Mouse (Mus musculus) frontal cortex, postnatal 14 days (tissue): ENCODE data around the gene Tap1.

Experiments
- DNase-seq, 2 experiments: peaks; one replicate each; pipeline ENCODE4 v3.0.0; 2022; ENCODE audit warnings: low spot score in 2 of 2

Gene Tap1

GRCm38 (mm10) chr17:34234926-34235325 lies 47.6 kb downstream of the Tap1 start:
- DNase-seq: peak; percentile 36 to 65

GRCm38 (mm10) chr17:34236691-34237090 lies 49.3 kb downstream of the Tap1 start:
- DNase-seq: no peak

DNA sequence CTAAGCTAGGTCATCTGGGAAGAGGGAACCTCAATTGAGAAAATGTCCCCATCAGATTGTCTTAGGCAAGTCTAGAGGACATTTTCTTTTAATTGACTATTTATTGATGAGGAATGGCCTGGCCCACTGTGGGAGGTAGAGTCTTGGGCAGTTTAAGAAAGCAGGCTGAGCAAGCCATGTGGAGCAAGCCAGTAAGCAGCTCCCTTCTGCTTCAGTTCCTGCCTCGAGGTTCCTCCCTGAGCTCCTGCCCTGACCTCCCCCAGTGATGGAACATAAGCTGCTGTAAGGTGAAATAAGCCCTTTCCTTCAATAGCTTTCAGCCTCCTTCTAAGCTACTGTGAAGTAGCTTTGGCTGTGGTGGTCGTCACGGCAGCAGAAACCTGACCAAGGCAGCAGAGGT lies 50.4 kb downstream of the Tap1 start:
- DNase-seq: no peak

GRCm38 (mm10) chr17:34238706-34239105 lies 51.4 kb downstream of the Tap1 start, which contains the start of gene H2-Ob:
Gene H2-Ob, plus strand, starts transcription at chr17:34238903.
- no peak for DNase-seq

- no peak for DNase-seq
Measured at GRCm38 (mm10) chr17:34239601-34240041, 52.3 kb downstream of the Tap1 start.

DNA sequence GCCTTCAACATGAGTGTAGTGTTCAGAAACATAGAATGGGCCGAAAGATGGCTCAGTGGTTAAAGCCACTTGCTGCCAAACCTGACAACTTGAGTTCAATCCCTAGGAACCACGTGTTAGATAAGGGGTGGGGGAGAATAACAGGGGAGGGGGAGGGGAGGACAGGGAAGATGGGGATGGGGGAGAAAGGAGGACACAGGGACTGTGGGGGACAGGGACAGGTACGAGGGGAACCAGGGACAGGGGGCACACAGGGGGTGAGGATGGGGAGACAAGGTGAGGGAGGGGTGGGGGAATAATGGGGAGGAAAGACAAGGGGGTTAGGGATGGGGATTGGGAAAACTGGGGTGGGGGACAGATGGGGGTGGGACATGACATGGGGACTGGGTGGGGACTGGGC lies 53.0 kb downstream of the Tap1 start:
- no peak for DNase-seq

DNA sequence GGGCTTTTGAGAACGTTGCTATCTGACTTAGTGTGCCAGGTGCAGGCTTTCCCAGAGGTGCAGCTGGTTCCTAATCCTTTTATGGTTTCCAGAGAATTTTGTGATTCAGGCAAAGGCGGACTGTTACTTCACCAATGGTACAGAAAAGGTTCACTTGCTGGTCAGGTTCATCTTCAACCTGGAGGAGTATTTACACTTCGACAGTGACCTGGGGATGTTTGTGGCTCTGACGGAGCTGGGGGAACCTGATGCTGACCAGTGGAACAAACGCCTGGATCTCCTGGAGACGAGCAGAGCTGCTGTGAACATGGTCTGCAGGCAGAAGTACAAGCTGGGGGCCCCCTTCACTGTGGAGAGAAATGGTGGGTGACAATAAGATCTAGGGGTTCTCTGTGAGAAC lies 53.6 kb downstream of the Tap1 start:
- no peak for DNase-seq

GRCm38 (mm10) chr17:34244656-34245055 lies 57.3 kb downstream of the Tap1 start:
- DNase-seq: no peak
